Mouse (Mus musculus) heart, postnatal 36 days (tissue): ENCODE measurements around the gene Prss40. TPM values are rescaled to one million over a fixed set of nuclear protein-coding genes. Genes with fewer than 3 reads are reported as not detected.
"Not testable (repeated sequence)": the region's sequence is repeated elsewhere in the genome, so short reads cannot be mapped to it uniquely, and the experiment has no call there.

Experiments used
- DNase-seq, 2 experiments: peaks; one replicate each; pipeline ENCODE4 v3.0.0; 2021 to 2022
- intact Hi-C: fragments of 180-260 bp; cut with DNase I; formaldehyde crosslinking; loops from one replicate; pipeline ENCODE4 v1.15.1; 2025
- total RNA-seq, 2 experiments: library from RNA; stranded (reverse); gene quantifications; 2 replicates each; pipeline ENCODE4 v1.2.3; 2021

Prss40 gene
- total RNA-seq, 2 experiments from 2014 or later: not detected

DNA sequence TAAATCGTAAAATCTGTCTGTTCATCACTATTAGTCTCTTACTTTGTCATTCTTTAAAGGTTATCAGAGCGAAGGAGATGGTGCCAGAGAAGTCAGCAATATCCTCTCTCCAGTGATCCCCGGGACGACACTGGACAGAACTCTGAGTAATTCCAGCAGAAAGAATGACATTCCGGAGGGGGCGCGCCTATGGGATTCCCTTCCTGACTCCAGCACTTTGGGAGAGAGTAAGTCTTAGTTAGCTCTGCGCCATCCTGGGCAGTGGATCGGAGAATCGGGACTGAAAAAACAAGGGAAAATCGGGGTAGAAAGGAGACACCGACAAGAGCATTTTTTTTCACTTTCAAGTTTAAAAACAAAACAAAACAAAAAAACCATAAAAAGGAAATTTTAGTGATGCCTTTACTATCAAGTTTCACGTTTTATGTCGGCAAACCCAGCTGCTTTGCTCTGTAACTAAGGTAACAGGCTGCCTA lies 24.4 kb downstream of the Prss40 start:
- intact Hi-C loops: no loop called here
- DNase-seq: no peak

DNA sequence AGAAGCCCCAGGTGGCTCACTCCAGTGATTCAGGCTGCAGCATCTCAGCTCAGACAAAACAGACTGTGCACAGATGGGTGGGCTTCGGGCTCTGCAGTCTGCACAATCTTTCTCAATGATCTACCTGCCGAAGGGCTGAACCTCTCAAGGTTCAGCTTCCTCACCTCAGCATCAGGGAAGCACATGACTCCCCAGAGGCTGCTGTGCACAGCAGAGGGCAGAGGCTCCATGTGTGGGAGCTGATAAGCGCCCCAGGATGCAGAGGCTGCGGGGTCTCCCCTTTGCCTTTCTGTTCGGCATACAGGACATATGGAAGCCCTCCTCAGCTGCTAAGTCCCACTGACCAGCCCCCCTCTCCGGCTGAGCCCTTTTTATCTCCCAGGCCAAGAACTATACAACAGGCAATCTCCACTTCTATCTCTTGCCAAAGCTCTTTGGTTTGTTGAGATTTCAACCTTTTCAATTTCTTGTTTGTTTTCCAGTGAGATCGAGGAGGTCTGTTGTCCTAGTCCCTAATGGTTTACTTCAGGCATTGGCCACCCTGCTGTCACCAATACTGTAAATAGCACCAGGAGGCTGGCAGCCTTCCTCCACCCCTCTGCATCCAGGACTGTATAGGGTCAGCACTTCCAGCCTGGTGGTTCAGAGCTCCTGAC lies 25.6 kb downstream of the Prss40 start, which contains the start of gene Cfc1:
Gene Cfc1 (plus strand): TSS at position 606 of the 656 bp plus-strand sequence.
- DNase-seq, intact Hi-C loops: not testable (repeated sequence)

DNA sequence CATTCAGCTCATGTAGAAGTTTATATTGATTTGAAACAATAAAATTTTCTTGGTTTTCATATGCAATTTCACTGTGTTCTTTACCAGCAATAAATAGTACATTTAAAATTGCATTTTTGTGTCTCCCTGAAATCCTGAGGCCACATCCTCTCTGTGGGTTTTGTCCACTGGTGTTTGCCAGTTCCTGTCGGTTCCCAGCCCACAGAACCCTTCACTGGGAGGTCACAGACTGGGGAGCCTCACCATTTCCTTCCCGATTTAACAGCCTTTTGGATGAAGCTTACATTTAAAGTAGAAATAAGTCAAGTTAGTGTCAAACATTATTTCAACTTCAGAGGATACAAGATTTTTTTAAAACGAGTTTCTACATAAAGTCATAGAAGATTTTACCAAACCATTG lies 26.2 kb downstream of the Prss40 start:
- DNase-seq, intact Hi-C loops: not testable (repeated sequence)

DNA sequence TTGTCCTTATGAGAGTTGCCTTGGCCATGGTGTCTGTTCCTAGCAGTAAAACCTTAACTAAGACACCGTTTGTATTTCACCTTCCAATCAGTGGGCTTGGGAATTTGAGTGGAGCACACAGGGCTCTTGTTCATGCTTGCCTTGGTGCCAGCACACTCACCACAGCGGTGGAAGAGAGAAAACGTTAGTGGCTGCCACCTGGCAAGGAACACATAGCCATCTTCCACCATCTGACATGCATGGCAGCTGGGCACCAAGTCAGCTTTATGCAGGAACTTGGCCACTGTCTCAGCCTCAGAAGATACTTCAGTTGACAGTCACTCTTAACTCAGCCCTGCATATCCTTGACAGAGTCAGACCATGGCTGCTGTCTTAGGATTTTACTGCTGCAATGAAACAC lies 37.1 kb downstream of the Prss40 start:
- DNase-seq: no peak
- intact Hi-C loops: no loop called here

DNA sequence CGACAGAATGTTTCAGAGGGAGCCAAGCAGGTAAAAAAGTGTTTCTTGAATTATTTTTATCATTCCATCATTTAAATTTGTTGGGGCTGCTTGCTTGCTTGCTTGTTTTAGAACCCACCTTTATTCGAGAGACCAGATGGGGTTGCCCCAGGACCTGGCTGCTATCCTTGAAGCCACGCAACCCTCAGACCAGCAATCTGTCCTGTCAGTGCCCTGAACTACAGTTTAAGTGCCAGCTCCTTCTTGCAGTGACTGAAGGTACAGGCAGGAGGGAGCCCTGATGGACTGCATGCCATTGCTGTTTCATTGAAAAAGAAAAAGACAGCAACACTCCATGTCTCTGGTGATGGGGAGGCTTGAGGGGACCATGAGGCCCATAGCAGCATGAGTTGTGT lies 37.9 kb downstream of the Prss40 start:
- intact Hi-C loops: no loop called here
- DNase-seq: no peak

DNA sequence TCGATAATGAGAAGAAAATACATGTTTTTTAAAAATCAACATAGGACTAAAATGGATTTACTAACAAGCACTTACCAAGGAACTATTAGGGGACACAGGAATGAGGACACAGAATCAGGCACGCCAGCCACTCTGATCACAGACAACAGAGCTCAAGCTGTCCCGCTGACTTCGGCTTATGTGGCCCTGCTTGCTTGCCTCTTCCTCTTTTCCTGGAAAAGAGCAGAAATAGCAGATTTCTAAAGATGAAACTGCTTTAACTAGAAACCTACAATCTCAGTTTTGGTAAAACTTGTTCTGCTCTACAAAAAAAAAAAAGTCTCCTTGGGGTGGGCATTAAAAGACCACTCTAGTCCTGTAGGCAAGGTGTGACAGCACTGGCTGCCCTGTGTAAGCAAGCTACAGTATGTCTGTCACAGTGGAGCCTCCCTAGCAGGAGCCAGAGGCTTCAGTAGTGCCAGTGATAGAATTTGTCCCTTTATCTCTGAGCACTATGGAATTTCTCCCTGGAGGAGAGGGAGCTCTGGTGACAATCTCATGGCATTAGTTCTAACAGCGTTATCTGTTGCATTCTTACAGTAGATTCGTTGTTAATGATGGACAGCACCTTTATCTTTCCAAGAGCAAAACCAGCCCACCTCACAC lies 38.4 kb downstream of the Prss40 start:
- intact Hi-C loops: no loop called here
- DNase-seq: no peak

DNA sequence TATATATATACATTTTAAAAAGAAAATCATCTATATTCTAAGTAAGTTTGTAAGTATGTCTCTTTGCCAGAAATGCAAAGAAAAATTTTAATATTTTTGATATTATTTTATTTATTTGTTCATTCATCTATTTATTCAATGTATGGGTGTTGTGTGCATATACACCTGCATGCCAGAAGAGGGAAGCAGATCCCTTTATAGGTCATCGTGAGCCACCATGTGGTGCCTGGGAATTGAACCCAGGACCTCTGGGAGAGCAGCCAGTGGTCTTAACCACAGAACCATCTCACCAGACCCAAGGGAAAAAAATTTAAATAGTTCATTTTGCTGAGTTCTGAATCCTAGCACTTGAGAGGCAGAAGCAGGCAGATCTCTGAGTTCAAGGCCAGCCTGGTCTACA lies 42.5 kb downstream of the Prss40 start:
- no peak for DNase-seq
- intact Hi-C loops: no loop called here

DNA sequence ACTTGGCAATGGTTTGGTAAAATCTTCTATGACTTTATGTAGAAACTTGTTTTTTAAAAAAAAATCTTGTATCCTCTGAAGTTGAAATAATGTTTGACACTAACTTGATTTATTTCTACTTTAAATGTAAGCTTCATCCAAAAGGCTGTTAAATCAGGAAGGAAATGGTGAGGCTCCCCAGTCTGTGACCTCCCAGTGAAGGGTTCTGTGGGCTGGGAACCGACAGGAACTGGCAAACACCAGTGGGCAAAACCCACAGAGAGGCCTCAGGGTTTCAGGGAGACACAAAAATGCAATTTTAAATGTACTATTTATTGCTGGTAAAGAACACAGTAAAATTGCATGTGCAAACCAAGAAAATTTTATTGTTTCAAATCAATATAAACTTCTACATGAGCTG lies 42.9 kb downstream of the Prss40 start:
- intact Hi-C loops, DNase-seq: not testable (repeated sequence)

DNA sequence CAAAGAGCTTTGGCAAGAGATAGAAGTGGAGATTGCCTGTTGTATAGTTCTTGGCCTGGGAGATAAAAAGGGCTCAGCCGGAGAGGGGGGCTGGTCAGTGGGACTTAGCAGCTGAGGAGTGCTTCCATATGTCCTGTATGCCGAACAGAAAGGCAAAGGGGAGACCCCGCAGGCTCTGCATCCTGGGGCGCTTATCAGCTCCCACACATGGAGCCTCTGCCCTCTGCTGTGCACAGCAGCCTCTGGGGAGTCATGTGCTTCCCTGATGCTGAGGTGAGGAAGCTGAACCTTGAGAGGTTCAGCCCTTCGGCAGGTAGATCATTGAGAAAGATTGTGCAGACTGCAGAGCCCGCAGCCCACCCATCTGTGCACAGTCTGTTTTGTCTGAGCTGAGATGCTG lies 43.4 kb downstream of the Prss40 start:
- DNase-seq, intact Hi-C loops: not testable (repeated sequence)

DNA sequence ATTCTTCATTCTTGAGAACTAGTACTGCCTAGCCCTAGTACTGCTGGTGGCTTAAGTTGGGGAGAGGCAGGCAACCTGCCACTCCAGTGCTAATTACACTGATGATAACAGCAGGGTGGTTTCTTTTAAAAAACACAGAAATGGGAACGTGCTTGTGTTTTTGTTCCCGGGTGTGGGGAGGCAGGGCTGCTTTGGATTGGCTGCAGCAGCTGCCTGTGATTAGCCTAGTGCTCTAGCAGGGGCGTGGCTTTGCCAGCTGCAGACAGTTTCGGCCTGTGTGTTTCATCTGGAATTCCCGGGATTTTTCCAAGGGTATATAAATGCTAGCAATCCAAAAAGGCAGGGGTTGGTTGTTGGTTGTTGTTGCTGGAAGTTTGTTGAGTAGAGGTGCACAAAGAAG lies 44.1 kb downstream of the Prss40 start:
- no peak for DNase-seq
- intact Hi-C loops: no loop called here

DNA sequence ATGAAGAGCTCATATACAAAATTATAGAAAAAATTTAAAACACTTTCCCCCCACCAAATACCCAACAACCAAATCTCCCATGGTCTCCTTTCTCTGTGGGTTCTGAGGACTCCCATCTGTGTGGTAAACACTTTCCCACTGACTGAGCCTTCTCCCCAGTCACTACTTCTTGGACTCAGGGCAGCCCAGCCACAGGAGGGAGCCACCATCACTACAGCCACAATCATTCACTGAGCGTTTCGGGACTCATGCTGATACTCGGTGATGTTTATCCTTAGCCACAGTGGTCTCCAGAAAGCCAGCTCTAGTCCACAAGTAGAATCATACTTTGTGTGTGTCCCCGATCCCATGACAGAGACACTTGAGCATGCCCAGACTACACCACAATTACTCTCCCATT lies 47.7 kb downstream of the Prss40 start:
- intact Hi-C loops: no loop called here
- no peak for DNase-seq

DNA sequence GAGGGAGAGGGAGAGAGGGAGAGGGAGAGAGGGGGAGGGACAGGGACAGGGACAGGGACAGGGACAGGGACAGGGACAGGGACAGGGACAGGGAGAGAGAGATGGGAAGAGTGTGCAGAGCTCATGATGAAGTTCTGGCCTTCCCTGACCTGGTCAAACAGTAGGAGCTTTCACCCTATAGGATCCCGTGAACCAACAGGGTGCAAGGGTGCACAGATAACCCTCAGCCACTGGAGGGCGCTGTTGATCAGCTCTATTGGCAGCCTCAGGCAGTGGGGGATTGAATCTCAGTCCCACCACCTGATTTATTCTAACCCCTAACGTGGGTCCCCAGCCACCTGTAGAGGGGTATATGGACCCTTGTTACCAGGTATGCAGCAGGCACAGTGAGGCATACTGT lies 49.7 kb downstream of the Prss40 start:
- intact Hi-C loops: no loop called here
- DNase-seq: peak; percentile 17 to 36

DNA sequence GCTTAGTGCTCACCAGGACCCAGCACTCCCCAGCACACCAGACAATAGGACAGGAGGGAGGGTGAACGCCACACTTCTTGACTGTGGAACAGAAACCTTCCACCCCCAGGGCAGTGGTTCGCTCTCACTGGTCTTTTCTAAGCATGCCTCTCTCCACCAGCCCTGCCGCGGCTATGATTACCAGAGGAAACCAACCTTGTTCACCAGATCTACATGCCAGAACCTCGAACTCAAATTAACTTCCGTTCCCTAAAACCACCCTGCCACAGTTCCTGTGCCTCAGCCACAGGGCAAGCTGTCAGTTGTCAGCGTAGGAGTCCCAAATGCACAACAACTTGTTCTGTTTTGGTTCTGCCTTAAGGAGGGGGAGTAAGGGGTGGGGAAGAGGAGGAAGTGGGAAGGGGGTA lies 50.2 kb downstream of the Prss40 start:
- peak in 1 of 2 experiments; percentile 4 for DNase-seq
- intact Hi-C loops: no loop called here

DNA sequence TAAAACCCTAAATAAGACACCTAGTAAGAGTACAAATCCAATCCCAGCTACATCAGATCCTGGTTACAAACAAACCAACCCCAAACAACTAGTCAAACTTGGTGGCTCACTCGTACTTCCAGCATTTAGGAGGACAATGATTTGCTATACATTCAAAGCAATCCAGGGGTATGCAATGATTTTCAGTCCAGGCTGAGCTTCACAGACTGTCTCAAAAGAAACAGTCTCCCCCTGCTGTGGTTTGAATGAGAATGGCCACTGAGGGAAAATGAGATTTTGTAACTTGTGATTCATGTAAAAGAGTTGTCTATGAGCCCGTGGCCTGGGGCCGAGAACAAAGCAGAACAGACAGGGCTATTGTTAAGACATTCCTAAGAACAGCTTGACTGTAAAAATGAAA lies 52.8 kb downstream of the Prss40 start:
- intact Hi-C loops: no loop called here
- DNase-seq: no peak

DNA sequence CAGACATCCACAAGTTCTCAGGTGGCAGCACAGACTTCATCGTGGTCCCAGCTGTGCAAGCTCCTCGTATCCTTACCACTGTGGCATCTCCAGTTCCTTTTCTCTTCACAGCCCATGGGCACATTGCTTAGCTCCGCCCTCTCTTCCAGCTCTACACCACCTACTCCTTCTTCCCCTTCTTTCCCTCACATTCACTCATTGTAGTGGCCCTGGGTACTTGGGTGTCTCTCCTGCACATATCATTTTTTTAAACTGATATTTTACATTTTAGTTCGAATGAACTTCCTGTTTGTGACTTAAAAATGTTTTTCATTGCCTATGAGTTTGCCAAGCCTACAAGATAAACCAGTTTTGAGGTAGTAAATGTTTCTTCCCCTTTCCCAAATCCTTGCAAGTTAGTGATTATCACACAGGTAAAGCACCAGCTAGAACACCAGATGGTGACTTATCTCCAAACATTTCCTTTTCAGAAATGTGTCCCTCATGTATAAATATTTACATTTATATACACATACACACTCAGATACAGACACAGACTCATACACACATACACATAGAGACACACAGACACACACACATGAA lies 54.7 kb downstream of the Prss40 start:
- intact Hi-C loops: no loop called here
- no peak for DNase-seq

DNA sequence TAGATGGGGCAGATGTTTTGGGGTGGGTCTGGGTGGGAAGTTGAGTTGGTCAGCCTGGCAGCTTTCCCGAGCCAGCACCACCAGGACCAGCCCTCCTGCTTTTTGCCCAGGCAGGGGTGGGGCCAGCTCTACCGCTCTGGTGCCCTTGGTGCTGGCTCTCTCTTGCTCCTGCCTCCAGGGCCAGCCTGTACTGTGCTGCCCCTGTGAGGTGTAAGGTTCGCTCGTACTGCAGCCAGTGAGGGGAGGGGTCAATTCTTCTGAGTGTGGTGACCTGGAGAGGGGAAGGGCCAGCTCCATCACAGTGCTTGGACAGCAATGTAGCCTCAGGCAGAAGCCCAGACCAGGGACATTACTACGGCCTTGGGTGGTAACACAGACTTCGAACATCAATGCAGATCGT lies 55.4 kb downstream of the Prss40 start:
- intact Hi-C loops: no loop called here
- DNase-seq: no peak

DNA sequence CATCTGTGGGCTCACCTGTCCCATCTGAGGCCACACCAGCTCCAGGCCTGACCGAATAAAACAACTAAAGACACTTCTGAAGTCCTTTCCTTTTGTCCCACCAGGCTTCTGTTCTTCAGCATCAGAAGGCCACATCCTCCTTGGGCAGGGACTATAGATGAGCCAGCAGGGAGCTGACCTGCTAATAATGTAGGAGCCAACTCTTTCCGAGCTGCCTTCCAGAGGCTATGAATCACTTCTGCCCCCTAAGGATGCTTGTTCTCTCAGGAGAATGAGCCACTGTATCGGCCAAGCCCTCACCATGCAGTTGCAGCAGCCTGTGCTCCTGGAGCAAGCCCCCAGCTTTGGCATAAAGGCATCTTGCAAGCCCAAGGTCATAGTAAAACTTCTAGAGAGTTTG lies 57.8 kb downstream of the Prss40 start:
- DNase-seq: no peak
- intact Hi-C loops: no loop called here

Other genes with a start within 250 kb of the Prss40 start
- 10 to 100 TPM; 14.1 to 15.2 TPM for gene Ccdc115, start 121.3 kb downstream of the Prss40 start, total RNA-seq
- 10 to 100 TPM; 28.3 to 29.2 TPM for gene Imp4, start 121.1 kb downstream of the Prss40 start, total RNA-seq
- gene Ptpn18, start 101.2 kb downstream of the Prss40 start, total RNA-seq: 1 to 10 TPM; 4.8 to 5.6 TPM
- gene Prss39, start 62.5 kb downstream of the Prss40 start, total RNA-seq: not detected
- gene Cfc1, start 25.3 kb downstream of the Prss40 start, total RNA-seq: not detected
- not detected for gene Amer3, start 18.7 kb upstream of the Prss40 start, total RNA-seq